27 mouse cellular contexts compared by ENCODE assay signal in genomic region chr2:165748426-165748825, GRCm38 (mm10).
DNase-seq lines count a peak whose midpoint lies in the region; ATAC-seq and TF ChIP-seq lines count a peak whose summit lies in the region.
"Had no signal": no experiment of that assay in that cellular context is flagged by ENCODE, and none has a peak within 500 bp of the region (broad histone marks: within the 10 kb centered on the region; RNA-seq: fewer than 3 reads in every experiment).

No protein-coding gene starts in this region.

- WGBS in forebrain, embryonic 10.5 days: 7% methylated on average over 11 of the region's 11 CpGs
- WGBS in forebrain, embryonic 11.5 days: 5% methylated on average over 11 of the region's 11 CpGs
- WGBS in embryonic facial prominence, embryonic 15.5 days: 6% methylated on average over 11 of the region's 11 CpGs

- no peak for TF ChIP-seq CTCF in E14TG2a.4 (conservative IDR thresholded peaks at IDR 0.05; ENCODE audit: low read length)

- peaks cover 69% of the 10 kb centered on the region for H3K4me1 ChIP-seq in forebrain, embryonic 10.5 days
- H3K4me1 ChIP-seq in forebrain, embryonic 11.5 days (replicated peaks; ENCODE audit: control insufficient read depth, insufficient read depth, low read length): peaks cover 9% of the 10 kb centered on the region
- peaks cover 38% of the 10 kb centered on the region for H3K4me1 ChIP-seq in E14TG2a.4 (replicated peaks; ENCODE audit: low read depth, low read length)
- peaks cover 35% of the 10 kb centered on the region for H3K4me1 ChIP-seq in embryonic facial prominence, embryonic 15.5 days
- H3K4me1 ChIP-seq: lung, embryonic 15.5 days had no signal

- H3K9me3 ChIP-seq in forebrain, embryonic 10.5 days: no peaks in the 10 kb centered on the region
- H3K9me3 ChIP-seq in forebrain, embryonic 11.5 days (ENCODE audit: control insufficient read depth, low read length): no peaks in the 10 kb centered on the region
- no peaks in the 10 kb centered on the region for H3K9me3 ChIP-seq in E14TG2a.4 (ENCODE audit: low read length)
- no peaks in the 10 kb centered on the region for H3K9me3 ChIP-seq in embryonic facial prominence, embryonic 15.5 days (replicated peaks)
- H3K9me3 ChIP-seq: kidney, embryonic 15.5 days; lung, embryonic 15.5 days; neural tube, embryonic 13.5 days had no signal

- H3K4me3 ChIP-seq in forebrain, embryonic 10.5 days: peak overlapping the region; percentile 4; the same call in 1 of the 2 replicates
- H3K4me3 ChIP-seq in forebrain, embryonic 11.5 days (ENCODE audit: low read depth, low read length): no peak overlapping the region
- peak overlapping the region; percentile 7; the same call in 1 of the 2 replicates for H3K4me3 ChIP-seq in E14TG2a.4 (replicated peaks; ENCODE audit: low read length)
- H3K4me3 ChIP-seq in embryonic facial prominence, embryonic 15.5 days (replicated peaks): no peak overlapping the region
- H3K4me3 ChIP-seq: kidney, embryonic 15.5 days; layer of hippocampus, adult 2 months; lung, embryonic 15.5 days; neural tube, embryonic 13.5 days had no signal

- DNase-seq in forebrain, embryonic 10.5 days (ENCODE audit: extremely low spot score, low spot score): no peak
- no peak for DNase-seq in forebrain, embryonic 11.5 days (ENCODE audit: low spot score)
- peak; percentile 33 for DNase-seq in embryo, embryonic 9.5 days (ENCODE audit: extremely low spot score)
- DNase-seq in left cerebral cortex, adult 11 months (ENCODE audit: low spot score): no peak
- no peak for DNase-seq in right cerebral cortex, postnatal 25 days
- DNase-seq in layer of hippocampus, adult 18-20 months (ENCODE audit: low spot score in 2 of 2): no peak
- DNase-seq: adrenal gland, adult 2 months; adrenal gland, postnatal 36 days; cerebellum, adult 18-20 months; cerebellum, postnatal 10 days; forebrain, postnatal 0 days; gastrocnemius, postnatal 14 days; heart, adult 11 months; kidney, adult 18-20 months; kidney, postnatal 25 days; thymus, postnatal 14 days had no signal

- H3K27me3 ChIP-seq in forebrain, embryonic 10.5 days (ENCODE audit: poor library complexity, severe bottlenecking): peaks cover 59% of the 10 kb centered on the region
- H3K27me3 ChIP-seq in forebrain, embryonic 11.5 days (ENCODE audit: control insufficient read depth, insufficient read depth, low read length): 0 out of 2 replicates have a peak, but pooled peaks cover 3% of the 10 kb centered on the region
- peaks cover 19% of the 10 kb centered on the region for H3K27me3 ChIP-seq in E14TG2a.4 (ENCODE audit: insufficient read depth, low read length)
- no peaks in the 10 kb centered on the region for H3K27me3 ChIP-seq in embryonic facial prominence, embryonic 15.5 days
- H3K27me3 ChIP-seq: lung, embryonic 15.5 days had no signal

- ATAC-seq in forebrain, embryonic 11.5 days (replicated peaks; ENCODE audit: low FRiP score): no peak
- ATAC-seq in embryonic facial prominence, embryonic 15.5 days (ENCODE audit: insufficient number of reproducible peaks, low FRiP score, low TSS enrichment, low read depth): peak; percentile 13; the same call in 1 of the 2 replicates
- ATAC-seq: forebrain, postnatal 0 days; hindbrain, embryonic 16.5 days; midbrain, embryonic 16.5 days had no signal

- H3K4me2 ChIP-seq in forebrain, embryonic 11.5 days (ENCODE audit: low read depth, low read length, severe bottlenecking): no peak overlapping the region
- peak overlapping the region; percentile 0; the same call in 1 of the 2 replicates for H3K4me2 ChIP-seq in embryonic facial prominence, embryonic 15.5 days (replicated peaks)
- H3K4me2 ChIP-seq: heart, embryonic 11.5 days; kidney, embryonic 15.5 days; liver, embryonic 11.5 days; lung, embryonic 15.5 days; midbrain, embryonic 11.5 days; neural tube, embryonic 13.5 days had no signal

- H3K27ac ChIP-seq in forebrain, embryonic 10.5 days: peak overlapping the region; percentile 68
- no peak overlapping the region for H3K27ac ChIP-seq in forebrain, embryonic 11.5 days (ENCODE audit: low read depth, low read length)
- peak overlapping the region; percentile 63 for H3K27ac ChIP-seq in embryonic facial prominence, embryonic 15.5 days (replicated peaks)
- H3K27ac ChIP-seq: kidney, embryonic 15.5 days; layer of hippocampus, adult 2 months; lung, embryonic 15.5 days; neural tube, embryonic 13.5 days had no signal

- H3K36me3 ChIP-seq in forebrain, embryonic 10.5 days (replicated peaks): no peaks in the 10 kb centered on the region
- H3K36me3 ChIP-seq in forebrain, embryonic 11.5 days (ENCODE audit: control insufficient read depth, insufficient read depth, low read length): no peaks in the 10 kb centered on the region
- no peaks in the 10 kb centered on the region for H3K36me3 ChIP-seq in E14TG2a.4 (ENCODE audit: insufficient read depth, low read length)
- no peaks in the 10 kb centered on the region for H3K36me3 ChIP-seq in embryonic facial prominence, embryonic 15.5 days
- H3K36me3 ChIP-seq: kidney, embryonic 15.5 days; lung, embryonic 15.5 days; neural tube, embryonic 13.5 days had no signal

- H3K9ac ChIP-seq in forebrain, embryonic 11.5 days (ENCODE audit: low read length): no peak overlapping the region
- no peak overlapping the region for H3K9ac ChIP-seq in embryonic facial prominence, embryonic 15.5 days
- H3K9ac ChIP-seq: forebrain, postnatal 0 days; kidney, embryonic 15.5 days; lung, embryonic 15.5 days; neural tube, embryonic 13.5 days had no signal

Comparison
In these comparisons a context has a peak if more than half of its experiments do, and no peak if none do; other contexts are left out.
1. H3K4me3 ChIP-seq: peak in forebrain, embryonic 10.5 days (single experiment) and E14TG2a.4 (single experiment); none in forebrain, embryonic 11.5 days (single experiment) and embryonic facial prominence, embryonic 15.5 days (single experiment).